Mouse (Mus musculus) lung, postnatal 10 days (tissue): ENCODE results near the gene Npdc1.
A peak's percentile ranks its signal among the peaks of the same experiment; 100 is the strongest.

Source experiments
- DNase-seq: peaks from one replicate; pipeline ENCODE4 v3.0.0; 2021

The Npdc1 gene

GRCm38 (mm10) chr2:25430395-25431233, 31.5 kb downstream of the Npdc1 start:
- DNase-seq = no peak

GRCm38 (mm10) chr2:25431308-25431855, 32.2 kb downstream of the Npdc1 start:
- no peak for DNase-seq

GRCm38 (mm10) chr2:25432326-25433098, 33.4 kb downstream of the Npdc1 start:
- no peak for DNase-seq

DNA sequence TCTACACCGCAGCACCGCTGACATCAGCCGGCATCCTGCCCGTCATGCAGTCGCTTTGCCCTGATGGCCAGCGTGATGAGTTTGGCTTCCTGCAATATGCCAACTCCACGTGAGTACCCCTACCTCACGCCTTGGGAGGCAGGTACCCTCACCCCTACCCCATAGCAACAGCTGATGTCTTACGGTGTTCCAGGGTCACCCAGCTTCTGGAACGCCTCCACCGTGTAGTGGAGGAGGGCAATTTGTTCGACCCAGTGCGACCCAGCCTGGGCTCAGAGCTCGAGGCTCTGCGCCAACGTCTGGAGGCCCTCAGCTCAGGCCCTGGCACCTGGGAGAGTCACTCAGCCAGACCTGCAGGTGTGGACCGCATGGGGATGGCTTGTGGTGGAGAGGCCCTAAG, 34.0 kb downstream of the Npdc1 start:
- DNase-seq = no peak

DNA sequence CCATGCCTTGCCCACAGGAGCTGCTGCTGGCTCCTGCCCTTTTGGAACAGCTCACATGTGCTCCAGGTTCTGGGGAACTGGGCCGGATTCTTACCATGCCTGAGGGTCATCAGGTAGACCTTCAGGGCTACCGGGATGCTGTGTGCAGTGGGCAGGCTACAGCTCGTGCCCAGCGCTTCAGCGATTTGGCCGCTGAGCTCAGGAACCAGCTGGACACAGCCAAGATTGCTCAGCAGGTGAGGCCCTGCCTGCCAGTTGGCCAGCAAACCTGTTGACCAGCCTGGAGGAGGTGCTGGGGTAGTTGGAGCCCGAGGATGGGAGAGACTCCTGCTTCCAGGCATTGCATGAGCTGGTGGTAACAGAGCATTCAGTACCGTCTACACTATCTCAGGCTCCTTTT, 35.1 kb downstream of the Npdc1 start:
- DNase-seq = no peak

- DNase-seq = no peak
Measured at GRCm38 (mm10) chr2:25436286-25436820, 37.2 kb downstream of the Npdc1 start.

- no peak for DNase-seq
Measured at GRCm38 (mm10) chr2:25441067-25441466, 41.9 kb downstream of the Npdc1 start.

- no peak for DNase-seq
Measured at GRCm38 (mm10) chr2:25442682-25443081, 43.5 kb downstream of the Npdc1 start.

DNA sequence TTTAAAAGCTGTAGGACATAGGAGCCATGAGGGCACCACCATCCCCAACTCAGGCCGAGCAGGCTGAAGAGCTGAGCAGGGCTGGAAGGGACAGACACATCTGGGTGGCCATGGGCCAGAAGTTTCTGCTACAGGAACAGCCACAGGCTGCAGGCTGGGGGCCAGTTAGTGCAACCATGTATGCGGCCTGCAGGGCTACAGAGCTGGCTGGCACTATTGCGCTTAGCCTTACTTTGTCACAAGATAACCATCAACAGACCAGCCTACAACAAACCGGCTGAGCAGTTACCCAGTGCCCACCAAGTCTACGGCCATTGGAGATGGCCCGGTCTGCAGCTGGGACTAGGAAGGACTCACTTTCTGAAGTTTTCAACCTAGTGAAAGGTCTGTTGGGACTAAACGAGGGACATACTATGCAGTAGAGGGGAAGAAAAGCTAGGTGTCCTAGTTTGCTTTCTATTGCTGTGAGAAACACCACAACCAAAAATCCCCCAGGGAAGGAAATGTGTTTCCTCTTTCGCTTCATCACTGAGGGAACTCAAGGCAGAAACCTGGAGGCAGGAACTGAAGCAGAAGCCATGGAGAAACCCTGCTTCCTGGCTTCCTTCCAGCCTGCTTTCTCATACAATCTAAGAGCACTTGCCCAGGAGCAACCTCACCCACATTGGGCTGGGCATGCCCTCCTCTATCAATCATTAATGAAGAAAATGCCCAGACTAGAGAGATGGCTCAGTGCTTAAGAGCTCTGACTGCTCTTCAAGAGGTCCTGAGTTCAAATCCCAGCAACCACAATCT, 51.9 kb downstream of the Npdc1 start:
- no peak for DNase-seq

GRCm38 (mm10) chr2:25452951-25453350, 53.8 kb downstream of the Npdc1 start:
- no peak for DNase-seq

GRCm38 (mm10) chr2:25456205-25456953, 57.2 kb downstream of the Npdc1 start, which contains the start of gene Clic3:
Gene Clic3 (plus strand): TSS chr2:25456838.
- DNase-seq = peak; percentile 80

DNA sequence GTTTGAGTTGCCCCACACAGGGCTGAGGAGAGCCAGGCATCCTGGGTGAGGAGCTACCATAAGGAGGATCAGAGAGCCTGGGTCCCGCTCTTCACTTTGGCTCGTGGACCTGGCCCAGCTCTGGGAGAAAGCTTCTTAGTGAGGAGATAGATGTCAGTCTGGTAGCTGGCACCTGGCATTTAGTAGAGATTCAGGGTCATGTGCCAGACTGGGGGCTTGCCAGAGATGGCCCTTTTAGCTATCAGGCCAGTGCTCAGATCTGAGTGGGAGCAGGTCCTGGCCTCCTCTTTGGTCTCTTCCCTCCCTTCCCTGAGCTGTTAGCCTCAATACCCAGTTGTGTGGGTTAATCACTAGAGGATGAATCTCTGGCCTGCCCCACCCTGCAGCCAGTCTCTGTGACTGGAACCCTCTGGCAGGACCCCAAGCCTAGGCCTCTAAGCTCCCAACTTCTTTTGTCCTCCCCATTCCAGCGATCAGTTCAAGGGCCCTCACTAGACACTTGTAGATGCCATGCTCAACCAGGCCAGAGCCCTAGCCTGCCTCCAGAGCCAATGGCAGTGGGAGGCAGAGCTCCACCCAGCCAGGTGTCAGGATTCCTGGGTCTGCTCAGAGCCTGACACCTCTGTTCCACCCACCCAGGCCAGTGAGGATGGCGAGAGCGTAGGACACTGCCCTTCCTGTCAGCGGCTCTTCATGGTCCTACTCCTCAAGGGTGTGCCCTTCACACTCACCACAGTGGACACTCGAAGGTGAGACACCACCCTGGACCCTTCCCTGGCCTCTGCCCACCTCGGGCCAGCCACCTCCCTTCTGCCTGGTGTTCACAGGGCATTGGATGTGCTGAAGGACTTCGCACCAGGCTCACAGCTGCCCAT, 58.1 kb downstream of the Npdc1 start:
- DNase-seq = peak; percentile 78

GRCm38 (mm10) chr2:25458911-25459310, 59.8 kb downstream of the Npdc1 start:
- DNase-seq = peak; percentile 79
